Mouse (Mus musculus) MEL (cell line): Measurements from ENCODE around the gene S1pr4.

Experiments
- CHD1 ChIP-seq: IDR thresholded peaks from 2 replicates; pipeline ENCODE4 v1.6.1; 2012; ENCODE audit warnings: low read depth, mild to moderate bottlenecking, inconsistent platforms, low read length, improper control_type of control experiment
- CTCF ChIP-seq, 3 experiments: IDR thresholded peaks in 2 of 3; conservative IDR thresholded peaks in 1 of 3; 2 replicates each; pipeline ENCODE4 v1.5.1; 2011 to 2012; ENCODE audit warnings: low read length in 3 of 3, low read depth in 2 of 3, mild to moderate bottlenecking in 2 of 3, improper control_type of control experiment in 1 of 3, inconsistent platforms in 1 of 3, mixed read lengths in 1 of 3, moderate library complexity in 1 of 3; ENCODE audit not compliant: control insufficient read depth in 1 of 3, insufficient read depth in 1 of 3, poor library complexity in 1 of 3, severe bottlenecking in 1 of 3
- GATA1 ChIP-seq: IDR thresholded peaks from 2 replicates; pipeline ENCODE4 v1.6.1; 2011; ENCODE audit warnings: low read depth, low read length, improper control_type of control experiment
- JUND ChIP-seq: IDR thresholded peaks from 2 replicates; pipeline ENCODE4 v1.6.1; 2011; ENCODE audit warnings: low read depth, mild to moderate bottlenecking, improper control_type of control experiment, low read length
- KAT2A ChIP-seq: conservative IDR thresholded peaks from 2 replicates; pipeline ENCODE4 v1.6.1; 2012; ENCODE audit warnings: low read depth, low read length, improper control_type of control experiment, inconsistent platforms
- MAZ ChIP-seq: IDR thresholded peaks from 2 replicates; pipeline ENCODE4 v1.6.1; 2012; ENCODE audit warnings: low read depth, mild to moderate bottlenecking, inconsistent platforms, low read length, improper control_type of control experiment
- NRF1 ChIP-seq: IDR thresholded peaks from 2 replicates; pipeline ENCODE4 v1.6.1; 2014; ENCODE audit warnings: low read depth, mild to moderate bottlenecking, inconsistent platforms, low read length, improper control_type of control experiment, moderate library complexity; ENCODE audit not compliant: poor library complexity, insufficient read depth, severe bottlenecking
- POLR2A ChIP-seq, 2 experiments: IDR thresholded peaks; 2 replicates each; pipeline ENCODE4 v1.6.1; 2011 to 2012; ENCODE audit warnings: low read length in 2 of 2, mild to moderate bottlenecking in 2 of 2, control low read depth in 1 of 2, improper control_type of control experiment in 1 of 2, low read depth in 1 of 2, moderate library complexity in 1 of 2; ENCODE audit not compliant: control insufficient read depth in 1 of 2, insufficient read depth in 1 of 2, poor library complexity in 1 of 2
- POLR2AphosphoS5 ChIP-seq: IDR thresholded peaks from 2 replicates; pipeline ENCODE4 v1.6.1; 2012; ENCODE audit warnings: low read depth, borderline replicate concordance, mild to moderate bottlenecking, inconsistent platforms, low read length, moderate library complexity, mixed read lengths
- RAD21 ChIP-seq: IDR thresholded peaks from 2 replicates; pipeline ENCODE4 v1.6.1; 2011; ENCODE audit warnings: mild to moderate bottlenecking, low read depth, low read length, improper control_type of control experiment
- TCF12 ChIP-seq: IDR thresholded peaks from 2 replicates; pipeline ENCODE4 v1.6.1; 2014; ENCODE audit warnings: low read depth, mild to moderate bottlenecking, inconsistent platforms, low read length, improper control_type of control experiment, moderate library complexity
- UBTF ChIP-seq: IDR thresholded peaks from 2 replicates; pipeline ENCODE4 v1.6.1; 2012; ENCODE audit warnings: low read depth, mild to moderate bottlenecking, inconsistent platforms, low read length, improper control_type of control experiment, moderate library complexity, borderline replicate concordance; ENCODE audit not compliant: insufficient read depth
- ZC3H11A ChIP-seq: IDR thresholded peaks from 2 replicates; pipeline ENCODE4 v1.6.1; 2012; ENCODE audit warnings: low read depth, mild to moderate bottlenecking, inconsistent platforms, low read length, improper control_type of control experiment

DNA sequence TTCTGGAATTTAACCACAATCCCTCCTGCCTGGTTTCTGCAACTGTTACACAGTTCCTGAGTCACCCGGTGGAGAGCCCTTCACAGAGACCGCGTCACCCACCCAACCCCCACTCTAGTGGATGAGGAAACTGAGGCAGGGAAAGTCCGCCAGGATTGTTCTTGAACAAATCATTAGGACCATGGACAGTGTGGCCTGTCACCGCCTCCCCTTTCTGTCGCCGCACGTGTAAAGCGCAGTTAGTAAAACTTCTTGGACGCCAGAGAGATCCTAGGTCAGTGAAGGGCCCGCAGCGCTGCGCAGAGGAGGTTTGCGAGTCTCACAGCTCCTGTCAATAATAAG lies 47.0 kb downstream of the S1pr4 start:
- TF ChIP-seq CTCF (IDR thresholded peaks at IDR 0.05 in 2 of 3, conservative IDR thresholded peaks at IDR 0.05 in 1 of 3; ENCODE audit: control insufficient read depth in 1 of 3, insufficient read depth in 1 of 3, low read depth in 2 of 3, low read length in 3 of 3, poor library complexity in 1 of 3, severe bottlenecking in 1 of 3) = no peak
- TF ChIP-seq TCF12 = no peak
- TF ChIP-seq ZC3H11A = no peak
- no peak for TF ChIP-seq UBTF
- TF ChIP-seq RAD21 = no peak
- no peak for TF ChIP-seq POLR2A (IDR thresholded peaks at IDR 0.05; ENCODE audit: control insufficient read depth in 1 of 2, insufficient read depth in 1 of 2, low read depth in 1 of 2, low read length in 2 of 2, poor library complexity in 1 of 2)
- no peak for TF ChIP-seq JUND
- TF ChIP-seq POLR2AphosphoS5 = no peak
- no peak for TF ChIP-seq NRF1
- no peak for TF ChIP-seq GATA1
- no peak for TF ChIP-seq CHD1
- TF ChIP-seq MAZ = no peak
- TF ChIP-seq KAT2A = no peak
